Mouse (Mus musculus) cortical plate, adult 2 months (tissue): ENCODE measurements at regions not wholly inside any gene's neighbourhood (a gene's known extent, or its start where the extent isn't known, plus 50 kb on each side); places are given as distances from the start of the nearest gene placed in this dataset.

Experiments
- CTCF ChIP-seq: fragments of 200-500 bp; IDR thresholded peaks from 2 replicates; pipeline ENCODE4 v1.5.1; 2011; ENCODE audit warnings: mild to moderate bottlenecking, control low read depth, low read length; ENCODE audit not compliant: insufficient read depth; ENCODE audit errors: extremely low read depth
- POLR2A ChIP-seq: fragments of 200-500 bp; IDR thresholded peaks from 2 replicates; pipeline ENCODE4 v1.6.1; 2011; ENCODE audit warnings: mild to moderate bottlenecking, low read length, control low read depth; ENCODE audit not compliant: insufficient read depth; ENCODE audit errors: extremely low read depth

DNA sequence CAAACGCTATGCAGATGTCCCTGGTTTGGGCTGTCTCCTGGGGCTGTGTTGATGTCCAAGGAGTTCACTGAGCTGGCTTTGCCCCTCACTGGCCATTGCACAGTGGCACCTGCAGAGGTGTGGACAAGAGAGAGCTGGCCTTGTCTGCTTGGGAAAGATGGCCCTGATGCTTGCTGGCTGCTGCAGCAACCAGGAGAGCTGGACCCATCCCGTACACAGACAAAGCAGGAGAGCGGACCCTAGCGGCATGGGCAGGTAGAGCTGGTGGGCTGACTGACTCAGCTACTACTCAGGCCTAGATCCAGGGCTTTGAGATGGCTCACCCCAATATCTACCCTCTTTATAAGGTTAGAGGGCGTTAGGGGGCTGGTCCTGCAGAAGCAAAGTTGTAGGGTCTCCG, 161.7 kb downstream of the CK137956 start:
- TF ChIP-seq POLR2A (no peak), CTCF (0 out of 2 replicates have a peak, but pooled peaks have one; percentile 7)
